Mouse (Mus musculus): ENCODE measurements around the gene Ccdc63.
A peak's percentile ranks its signal among the peaks of the same experiment; 100 is the strongest.
"Not testable (repeated sequence)": the region's sequence is repeated elsewhere in the genome, so short reads cannot be mapped to it uniquely, and the experiment has no call there.

Ccdc63 gene

GRCm38 (mm10) chr5:122146609-122147008 lies 6.0 kb upstream of the Ccdc63 start:
- DNase-seq: no peak

DNA sequence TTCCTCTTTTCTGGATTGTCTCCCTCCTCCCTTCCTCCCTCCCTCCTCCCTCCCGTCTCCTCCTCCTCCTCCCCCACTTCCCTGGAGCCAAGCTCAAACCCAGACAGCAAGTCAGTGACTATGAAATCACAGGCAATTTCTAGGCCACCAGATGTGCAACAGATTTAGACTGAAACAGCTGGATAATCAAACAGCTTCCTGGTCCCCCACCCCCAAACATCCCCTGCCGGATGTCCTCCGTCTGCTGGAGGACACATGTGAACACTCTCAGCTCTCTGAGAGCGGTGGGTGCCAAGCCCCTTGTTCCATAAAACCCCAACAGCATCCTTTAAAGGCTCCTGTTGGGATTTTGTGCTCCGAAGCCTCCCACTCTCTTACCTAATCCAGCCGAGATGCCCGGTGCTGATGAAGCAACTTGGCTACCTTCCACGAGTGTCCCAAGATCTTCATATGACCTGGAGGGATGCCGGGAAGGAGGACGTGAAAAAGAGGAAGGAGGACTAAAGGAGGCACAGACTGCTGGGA lies 5.5 kb upstream of the Ccdc63 start:
- peak in 1 of 2 experiments; percentile 23 for DNase-seq

- DNase-seq: peak in 1 of 2 experiments; percentile 23
Measured at GRCm38 (mm10) chr5:122145381-122146055, 4.9 kb upstream of the Ccdc63 start.

GRCm38 (mm10) chr5:122144825-122145224 lies 4.2 kb upstream of the Ccdc63 start:
- no peak for DNase-seq

DNA sequence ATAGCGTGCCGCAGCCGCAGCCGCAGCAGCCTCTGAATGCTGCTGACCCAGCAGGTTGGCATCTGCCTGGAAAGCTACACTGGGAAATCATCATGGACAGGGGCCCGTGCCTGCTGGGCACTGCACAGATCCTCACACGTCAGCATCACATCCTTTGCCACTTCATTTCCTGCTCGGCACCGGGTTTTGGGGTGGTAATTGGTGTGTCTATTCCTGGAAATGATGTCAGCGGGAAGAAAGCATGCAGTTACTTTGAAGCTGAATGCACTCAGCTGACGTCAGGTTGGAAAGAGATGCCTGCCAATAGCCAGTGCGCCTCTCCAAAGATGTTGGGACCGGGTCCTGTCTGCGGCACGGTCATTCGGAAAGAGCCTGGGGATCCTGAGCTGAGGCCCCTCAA lies 2.9 kb upstream of the Ccdc63 start:
- peak; percentile 69 to 75 for DNase-seq

GRCm38 (mm10) chr5:122142230-122142992 lies 1.8 kb upstream of the Ccdc63 start:
- DNase-seq: peak; percentile 56 to 70

- not testable (repeated sequence) for DNase-seq
Measured at GRCm38 (mm10) chr5:122139771-122140170, 852 bp downstream of the Ccdc63 start.

GRCm38 (mm10) chr5:122138856-122139255 lies 1.8 kb downstream of the Ccdc63 start:
- peak in 1 of 2 experiments; percentile 27 for DNase-seq

DNA sequence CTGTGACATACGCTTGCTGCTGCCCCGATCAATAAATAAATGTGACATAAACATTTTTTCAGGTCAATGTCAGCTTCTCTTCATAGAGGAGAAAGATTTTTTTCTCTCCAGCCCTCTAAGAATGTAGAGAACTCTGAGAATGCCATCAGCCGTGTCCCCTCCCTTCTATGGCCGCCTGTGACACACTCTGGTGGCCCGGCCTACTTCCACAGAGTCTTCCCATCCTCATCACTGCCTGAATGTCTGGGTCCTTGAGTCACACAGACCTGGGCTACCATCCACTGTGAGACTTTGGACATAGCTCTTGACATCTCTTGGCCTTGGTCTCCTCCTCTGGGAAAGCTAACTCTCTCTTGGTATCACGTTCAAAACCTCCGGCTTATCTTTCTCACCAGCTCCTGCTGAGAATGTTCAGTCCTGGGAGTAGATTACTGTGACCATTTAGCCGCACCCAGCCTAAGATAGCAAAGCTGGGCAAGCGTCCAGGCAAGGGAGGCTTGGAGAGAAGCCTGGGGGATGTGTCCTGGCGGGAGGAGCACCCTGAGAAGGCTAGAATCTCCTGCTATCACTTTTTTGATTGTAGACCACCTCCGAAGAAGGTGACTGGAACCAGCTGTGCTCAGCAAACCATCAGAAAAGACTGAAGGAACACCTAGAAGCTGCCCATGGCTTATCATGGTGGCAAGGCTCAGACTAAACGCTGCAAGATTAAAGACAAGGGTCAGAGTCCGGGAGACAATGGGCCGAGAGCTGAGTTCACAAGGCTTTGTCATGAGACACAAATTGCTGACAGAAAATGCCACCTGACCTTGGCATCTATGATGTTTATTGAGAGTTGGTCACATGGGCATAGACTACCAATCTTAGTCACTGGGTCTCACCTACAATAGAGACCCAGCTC lies 3.9 kb downstream of the Ccdc63 start:
- peak in 1 of 2 experiments; percentile 15 for DNase-seq

DNA sequence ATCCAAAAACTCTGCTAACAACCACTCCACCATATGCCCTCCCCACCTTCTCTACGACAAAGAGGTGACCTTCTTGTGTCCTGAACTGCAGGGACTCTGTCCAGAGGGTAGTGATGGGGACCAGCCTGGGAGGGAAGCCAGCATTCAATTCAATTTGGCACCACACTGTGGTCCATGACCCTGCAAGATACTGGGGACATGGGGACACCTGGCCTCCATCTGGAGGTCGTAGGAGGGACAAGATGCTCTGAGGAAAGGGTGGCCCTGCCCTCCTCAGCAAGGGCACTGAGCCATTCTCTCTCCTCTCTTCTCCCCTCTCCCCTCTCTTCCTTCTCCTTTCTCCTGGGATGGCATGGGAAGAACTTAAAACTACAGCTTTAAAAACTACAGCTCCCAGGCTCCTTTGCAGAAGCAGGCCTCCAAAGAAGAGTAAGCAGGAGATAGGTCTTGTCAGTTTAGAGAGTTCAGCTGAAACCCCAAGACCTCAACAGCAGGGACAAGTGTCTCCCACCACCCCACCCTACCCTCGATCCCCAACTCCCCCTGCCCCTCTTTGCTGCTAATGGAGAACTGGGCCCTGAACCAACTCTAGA lies 5.2 kb downstream of the Ccdc63 start:
- DNase-seq: peak; percentile 47 to 53

- DNase-seq: peak; percentile 55
Measured at GRCm38 (mm10) chr5:122134395-122135289, 6.0 kb downstream of the Ccdc63 start.

GRCm38 (mm10) chr5:122133050-122133389 lies 7.6 kb downstream of the Ccdc63 start:
- DNase-seq: no peak

DNA sequence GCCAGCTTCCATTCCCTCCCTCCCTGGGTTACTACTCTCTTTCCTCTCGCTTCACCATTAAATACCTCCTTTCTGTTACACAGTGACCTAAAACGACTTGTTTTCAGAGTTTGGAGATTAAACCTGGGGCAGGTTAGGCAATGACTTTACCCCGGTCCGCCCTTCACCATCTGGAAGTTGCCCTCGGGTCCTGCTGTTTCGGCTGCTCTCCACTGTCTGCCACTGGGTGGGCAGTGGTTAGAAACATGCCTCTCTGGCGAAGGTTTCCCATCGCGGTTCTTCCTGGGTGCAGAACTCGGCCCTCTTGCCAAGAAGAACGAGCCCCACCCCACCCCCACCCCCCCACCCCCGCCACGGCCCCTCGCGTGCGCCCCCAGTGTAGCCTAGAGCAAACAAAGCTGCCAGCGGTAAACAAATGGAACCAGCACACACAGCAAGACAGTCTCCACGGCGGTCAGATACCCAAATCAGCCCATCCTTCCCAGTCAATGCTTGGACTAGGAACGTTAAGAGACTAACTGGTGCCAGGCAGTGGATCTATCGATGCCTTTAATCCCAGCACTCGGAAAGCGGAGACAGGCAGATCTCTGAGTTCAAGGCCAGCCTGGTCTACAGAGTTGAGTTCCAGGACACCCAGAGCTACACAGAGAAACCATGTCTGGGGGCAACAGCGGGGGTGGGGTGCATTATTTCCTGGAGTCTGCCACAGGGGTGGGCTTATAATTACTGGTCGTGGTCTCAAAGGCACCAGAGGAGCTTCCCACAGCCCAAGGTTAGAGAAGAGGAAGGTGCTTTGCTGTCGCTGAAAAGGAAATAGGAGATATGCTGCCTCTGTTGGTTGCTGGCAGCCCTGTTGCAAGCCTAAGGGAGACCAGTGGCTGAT lies 8.2 kb downstream of the Ccdc63 start:
- DNase-seq: no peak

GRCm38 (mm10) chr5:122131076-122132051 lies 9.3 kb downstream of the Ccdc63 start:
- peak; percentile 83 to 91 for DNase-seq

DNA sequence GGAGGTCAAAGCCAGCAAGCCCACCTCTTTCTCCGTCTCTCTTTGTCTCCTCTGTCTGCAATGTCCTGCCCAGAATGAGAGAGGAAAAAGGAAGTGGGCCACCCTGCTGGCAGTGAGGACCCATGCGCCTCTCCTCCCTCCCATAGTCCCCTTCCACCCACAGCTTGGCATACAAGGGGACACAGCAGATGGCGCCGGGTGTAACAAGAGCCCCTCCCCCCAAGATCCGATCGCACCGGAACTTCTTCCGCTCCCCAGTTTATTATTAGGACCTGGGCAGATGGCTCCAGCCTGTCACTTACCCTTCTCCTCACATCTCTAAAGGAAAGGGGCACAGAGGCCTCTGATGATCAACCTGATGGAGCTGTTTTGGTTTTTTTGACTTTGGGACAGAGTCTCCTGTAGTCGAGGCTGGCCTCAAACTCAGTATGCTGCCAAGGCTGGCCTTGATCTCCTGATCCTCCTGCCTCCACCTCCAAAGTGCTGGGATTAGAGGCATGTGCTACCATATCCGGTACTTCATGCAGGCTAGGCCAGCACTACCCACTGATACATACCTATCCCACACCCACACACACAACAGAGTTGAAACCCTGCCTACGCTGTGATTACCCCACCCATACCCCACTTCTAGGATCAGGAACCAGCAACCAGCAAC lies 10.2 kb downstream of the Ccdc63 start:
- DNase-seq: peak; percentile 75 to 81

GRCm38 (mm10) chr5:122129068-122129655 lies 11.5 kb downstream of the Ccdc63 start:
- DNase-seq: peak; percentile 85

DNA sequence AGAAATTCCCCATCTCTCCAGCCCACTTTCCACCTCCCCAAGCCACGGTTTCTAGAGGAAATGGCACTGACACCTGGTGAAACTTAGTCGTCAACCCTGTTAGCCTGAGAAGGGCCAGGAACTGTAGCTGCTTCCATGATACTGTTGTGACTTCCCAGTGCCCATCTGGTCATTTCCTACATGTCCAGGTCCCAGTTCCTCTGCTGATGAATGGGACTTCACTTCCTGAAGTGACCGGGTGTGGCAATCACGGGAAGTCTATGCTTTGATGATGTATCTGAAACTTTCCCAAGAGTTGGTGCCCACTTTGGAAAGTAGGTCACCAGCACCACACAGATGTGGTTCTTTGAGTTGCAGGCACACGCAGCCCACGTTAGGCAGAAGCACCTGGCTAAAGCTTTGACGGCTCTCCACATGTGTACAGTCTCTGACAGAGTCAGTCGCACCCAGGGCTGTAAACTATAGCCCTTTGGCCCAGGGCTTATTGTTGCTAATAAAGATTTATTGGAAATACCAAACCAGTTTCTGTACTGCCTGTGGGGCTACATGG lies 15.3 kb downstream of the Ccdc63 start:
- DNase-seq: no peak

- no peak for DNase-seq
Measured at GRCm38 (mm10) chr5:122116243-122116642, 24.4 kb downstream of the Ccdc63 start.

All from cerebellum, adult 18-20 months (tissue).